Mouse (Mus musculus) hindbrain, embryonic 13.5 days (tissue): ENCODE measurements at regions not wholly inside any gene's neighbourhood (a gene's known extent, or its start where the extent isn't known, plus 50 kb on each side); places are given as distances from the start of the nearest gene placed in this dataset.

ENCODE experiments used
- ATAC-seq: fragments of 200-750 bp; cut with Nextera tagmentation; 2 replicates; pipeline ENCODE4 v1.8.0; 2017; ENCODE audit warnings: moderate TSS enrichment; ENCODE audit not compliant: low FRiP score
- H3K27ac ChIP-seq: fragments of 300-500 bp; sonication (generic); 2 replicates; pipeline ENCODE4 v1.5.1; 2015; ENCODE audit warnings: inconsistent platforms, mild to moderate bottlenecking, moderate library complexity
- H3K27me3 ChIP-seq: fragments of 300-500 bp; sonication (generic); 2 replicates; pipeline ENCODE4 v1.6.1; 2015; ENCODE audit warnings: mild to moderate bottlenecking, inconsistent platforms
- H3K36me3 ChIP-seq: fragments of 300-500 bp; sonication (generic); 2 replicates; pipeline ENCODE4 v1.6.1; 2015; ENCODE audit warnings: mild to moderate bottlenecking, inconsistent platforms
- H3K4me1 ChIP-seq: fragments of 300-500 bp; sonication (generic); replicated peaks from 2 replicates; pipeline ENCODE4 v1.6.1; 2015; ENCODE audit warnings: inconsistent platforms
- H3K4me2 ChIP-seq: fragments of 300-500 bp; sonication (generic); 2 replicates; pipeline ENCODE4 v1.6.1; 2015; ENCODE audit warnings: inconsistent platforms, mild to moderate bottlenecking, moderate library complexity
- H3K4me3 ChIP-seq: fragments of 300-500 bp; sonication (generic); 2 replicates; pipeline ENCODE4 v1.5.1; 2015; ENCODE audit warnings: mild to moderate bottlenecking, inconsistent platforms
- H3K9ac ChIP-seq: fragments of 300-500 bp; sonication (generic); 2 replicates; pipeline ENCODE4 v1.6.1; 2015; ENCODE audit warnings: mild to moderate bottlenecking, inconsistent platforms
- H3K9me3 ChIP-seq: fragments of 300-500 bp; sonication (generic); 2 replicates; pipeline ENCODE4 v1.6.1; 2016; ENCODE audit warnings: inconsistent platforms
- WGBS: fragments of 180-500 bp; shearing (Covaris S2); methylation state at CpG from one replicate; pipeline ENCODE4 v1.1.7; 2015; 5-methylcytosine and 5-hydroxymethylcytosine counted together

DNA sequence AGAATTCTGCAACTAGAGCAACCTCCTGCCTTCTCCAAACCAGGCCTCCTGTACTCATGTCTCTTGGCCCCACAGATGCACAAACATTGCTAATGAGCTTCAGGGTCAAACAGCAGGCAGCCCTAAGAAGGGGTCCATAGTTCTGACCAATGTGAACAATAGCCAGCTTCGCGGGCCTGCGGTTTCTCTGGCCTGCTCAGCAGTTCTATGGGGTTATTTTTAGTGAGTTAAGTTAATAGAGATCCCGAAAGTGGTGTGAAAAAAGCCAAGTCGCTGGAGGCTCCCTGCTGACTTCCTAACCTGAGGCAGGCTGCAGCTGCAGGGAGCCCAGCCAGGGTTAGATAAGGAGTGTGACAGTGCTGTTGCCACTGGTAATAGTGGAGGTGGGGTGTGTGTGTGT is 106.6 kb downstream of the Pdcd6ip start:
- Histone ChIP-seq H3K27me3 (no peaks in the 10 kb centered on the region), H3K4me1 (no peaks in the 10 kb centered on the region)

DNA sequence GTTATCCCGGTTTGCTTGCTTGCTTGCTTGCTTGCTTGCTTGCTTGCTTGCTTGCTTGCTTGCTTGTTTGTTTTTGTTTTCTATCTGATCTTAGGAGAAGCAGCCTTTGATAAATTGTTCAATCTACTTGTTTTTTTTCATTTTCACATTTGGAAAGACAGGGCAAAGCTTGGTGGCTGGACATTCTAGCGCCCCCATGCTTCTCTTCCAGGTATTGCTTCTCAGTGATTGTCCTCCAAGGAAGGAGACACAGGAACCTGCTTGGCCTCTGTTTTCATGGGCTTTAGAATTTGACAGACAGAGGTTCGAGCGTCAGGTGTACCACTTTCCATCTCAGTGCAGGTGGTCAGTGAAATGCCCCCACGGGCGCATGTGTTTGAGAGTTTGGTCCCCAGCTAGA is 120.8 kb downstream of the Pdcd6ip start:
- WGBS: 64% methylated on average over 6 of the region's 6 CpGs
- no peak for ATAC-seq

More for the DNA sequence above, 106.6 kb downstream of the Pdcd6ip start:
- 12% methylated on average over 5 of the region's 5 CpGs for WGBS
- Histone ChIP-seq H3K9ac (no peak overlapping the region), H3K4me3 (no peak overlapping the region), H3K36me3 (no peaks in the 10 kb centered on the region), H3K4me2 (no peak overlapping the region), H3K27ac (no peak overlapping the region), H3K9me3 (no peaks in the 10 kb centered on the region)
- no peak for ATAC-seq

DNA sequence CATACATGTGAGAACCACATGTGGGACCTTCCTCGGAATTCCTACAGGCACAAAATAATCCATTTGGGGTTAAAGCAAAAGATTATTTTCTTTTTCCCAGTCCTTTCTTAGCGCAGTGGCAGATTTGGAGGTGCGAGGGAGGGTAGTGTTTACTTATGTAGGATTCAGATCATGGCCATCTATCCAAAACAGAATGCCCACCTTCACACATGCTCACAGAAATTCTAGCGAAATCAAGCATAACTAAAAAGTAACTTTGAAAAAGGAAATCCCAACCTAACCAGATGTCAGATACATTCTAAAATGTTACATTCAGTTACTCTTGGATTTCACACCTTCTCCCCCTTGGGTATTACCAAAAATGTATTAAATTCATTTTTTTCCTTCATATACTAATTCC is 121.6 kb downstream of the Pdcd6ip start:
- H3K9me3 ChIP-seq: no peaks in the 10 kb centered on the region
- H3K27ac ChIP-seq: no peak overlapping the region
- 93% methylated on average over 4 of the region's 4 CpGs for WGBS
- H3K4me2 ChIP-seq: no peak overlapping the region
- H3K36me3 ChIP-seq: no peaks in the 10 kb centered on the region
- no peak for ATAC-seq
- H3K27me3 ChIP-seq: no peaks in the 10 kb centered on the region
- no peak overlapping the region for H3K9ac ChIP-seq
- no peaks in the 10 kb centered on the region for H3K4me1 ChIP-seq
- no peak overlapping the region for H3K4me3 ChIP-seq

More for the DNA sequence above, 120.8 kb downstream of the Pdcd6ip start:
- H3K36me3 ChIP-seq: no peaks in the 10 kb centered on the region
- H3K4me2 ChIP-seq: no peak overlapping the region
- H3K27ac ChIP-seq: no peak overlapping the region
- H3K9me3 ChIP-seq: no peaks in the 10 kb centered on the region; the same call in 1 of the 2 replicates
- H3K9ac ChIP-seq: no peak overlapping the region
- H3K4me3 ChIP-seq: no peak overlapping the region
- H3K27me3 ChIP-seq: no peaks in the 10 kb centered on the region
- H3K4me1 ChIP-seq: no peaks in the 10 kb centered on the region

DNA sequence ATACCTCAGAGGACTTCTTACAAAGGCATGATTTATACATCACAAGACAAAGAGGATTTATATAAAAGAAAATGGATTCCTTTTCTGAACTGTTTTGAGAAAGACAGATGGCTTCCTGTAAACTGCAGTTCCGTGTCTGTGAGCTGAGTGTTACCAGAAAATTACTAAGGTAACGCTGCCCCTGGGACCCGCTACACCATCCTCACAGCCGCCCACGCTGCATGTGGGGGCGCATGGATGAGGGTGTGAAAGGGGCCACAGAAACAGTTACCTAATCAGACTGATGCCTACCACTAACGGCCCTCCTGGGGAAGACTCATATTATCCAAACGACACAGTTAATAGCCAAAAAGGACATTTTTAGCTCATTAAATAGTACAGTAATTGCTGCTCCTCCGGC is 129.8 kb downstream of the Pdcd6ip start:
- no peaks in the 10 kb centered on the region for H3K4me1 ChIP-seq
- H3K4me2 ChIP-seq: no peak overlapping the region
- peak; percentile 57; the same call in 1 of the 2 replicates for ATAC-seq
- no peaks in the 10 kb centered on the region for H3K27me3 ChIP-seq
- no peak overlapping the region for H3K9ac ChIP-seq
- WGBS: 61% methylated on average over 9 of the region's 9 CpGs
- peak overlapping the region; percentile 78 for H3K27ac ChIP-seq
- H3K9me3 ChIP-seq: no peaks in the 10 kb centered on the region
- H3K36me3 ChIP-seq: no peaks in the 10 kb centered on the region
- no peak overlapping the region for H3K4me3 ChIP-seq

DNA sequence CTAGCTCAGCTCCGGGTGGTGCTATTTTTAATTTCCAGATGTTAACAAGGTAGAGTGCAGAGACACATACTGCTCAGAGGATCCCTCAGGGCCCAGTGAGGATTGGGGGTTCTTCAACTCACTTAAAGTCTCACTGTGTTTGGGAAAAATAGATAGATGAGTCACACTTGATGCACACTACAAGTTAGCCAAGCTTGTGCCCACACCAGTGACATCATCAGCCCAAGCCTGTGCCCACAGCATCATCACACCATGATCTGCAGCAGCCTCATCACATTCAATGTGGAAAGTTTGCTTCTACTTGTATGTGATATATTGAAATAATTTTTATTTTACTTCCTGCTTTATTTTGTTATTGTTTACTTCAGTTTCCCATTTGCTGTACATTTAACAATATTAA is 139.2 kb downstream of the Pdcd6ip start:
- Histone ChIP-seq H3K4me3 (no peak overlapping the region), H3K9me3 (no peaks in the 10 kb centered on the region), H3K9ac (no peak overlapping the region), H3K27ac (no peak overlapping the region), H3K4me1 (no peaks in the 10 kb centered on the region), H3K36me3 (no peaks in the 10 kb centered on the region), H3K27me3 (no peaks in the 10 kb centered on the region), H3K4me2 (no peak overlapping the region)
- WGBS: 92% methylated on average over 1 of the region's 1 CpGs
- no peak for ATAC-seq

DNA sequence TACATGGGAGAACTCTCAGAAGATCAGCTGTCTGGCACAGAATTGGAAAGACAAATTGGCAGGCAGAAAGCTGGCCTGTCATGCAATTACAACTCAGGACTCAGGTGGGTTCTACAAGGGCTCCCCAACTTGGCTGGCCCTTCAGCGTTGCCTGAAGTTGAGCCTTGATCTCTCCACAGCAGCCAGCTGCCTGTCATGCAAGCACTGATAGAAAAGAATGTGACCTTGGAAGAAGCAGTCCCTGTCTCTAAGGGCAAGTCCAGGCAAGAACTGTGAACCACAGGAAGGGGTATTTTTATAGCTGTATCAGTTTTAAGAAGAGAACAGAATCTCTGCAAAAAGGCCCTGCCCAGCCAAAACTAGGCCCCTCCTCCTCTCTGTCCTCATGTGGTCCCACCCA is 140.4 kb downstream of the Pdcd6ip start:
- H3K9me3 ChIP-seq: no peaks in the 10 kb centered on the region
- H3K4me2 ChIP-seq: no peak overlapping the region
- no peak overlapping the region for H3K4me3 ChIP-seq
- H3K36me3 ChIP-seq: no peaks in the 10 kb centered on the region
- 92% methylated on average over 1 of the region's 1 CpGs for WGBS
- no peaks in the 10 kb centered on the region for H3K4me1 ChIP-seq
- no peaks in the 10 kb centered on the region for H3K27me3 ChIP-seq
- ATAC-seq: no peak
- no peak overlapping the region for H3K9ac ChIP-seq
- no peak overlapping the region for H3K27ac ChIP-seq

DNA sequence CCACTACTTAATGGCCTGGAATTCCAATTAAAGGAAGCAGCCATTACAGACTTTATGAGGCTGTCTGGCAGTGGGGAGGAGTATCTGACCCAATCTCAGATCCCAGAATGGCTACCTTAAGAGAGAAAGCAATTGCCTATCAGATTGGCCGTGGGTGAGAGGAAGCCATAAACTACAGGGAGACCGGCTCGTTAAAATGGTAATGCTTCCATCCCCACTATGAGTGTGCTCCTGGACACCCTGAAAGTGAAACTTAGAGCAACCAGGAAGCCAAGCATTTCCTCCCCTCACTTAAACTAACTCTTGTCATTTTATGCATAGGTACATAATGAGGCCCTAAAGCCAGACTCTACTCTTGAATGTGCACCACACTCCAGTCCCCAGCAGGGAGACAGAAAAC is 141.4 kb downstream of the Pdcd6ip start:
- 83% methylated on average over 3 of the region's 3 CpGs for WGBS

DNA sequence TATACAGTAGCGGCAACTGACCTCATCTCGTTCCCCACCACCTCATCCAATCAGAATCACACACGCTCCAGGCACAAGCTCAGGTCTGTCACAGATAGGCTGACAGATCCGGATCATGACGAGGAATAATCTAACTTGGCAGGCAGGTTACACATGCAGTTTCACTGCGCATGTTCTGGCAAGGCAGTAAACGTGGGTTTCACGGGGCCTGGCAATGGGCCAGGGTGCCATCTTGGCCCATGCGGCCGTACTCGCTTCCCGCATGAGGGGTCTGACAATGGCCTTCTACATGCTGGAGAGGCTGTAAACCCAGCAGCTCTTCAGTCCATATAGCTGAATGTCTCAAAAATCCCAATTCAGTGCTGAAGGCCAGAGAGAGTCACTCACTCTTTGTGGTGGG is 154.1 kb downstream of the Pdcd6ip start:
- Histone ChIP-seq H3K4me1 (no peaks in the 10 kb centered on the region), H3K27me3 (no peaks in the 10 kb centered on the region), H3K9ac (no peak overlapping the region), H3K36me3 (no peaks in the 10 kb centered on the region), H3K4me2 (no peak overlapping the region), H3K4me3 (no peak overlapping the region), H3K9me3 (no peaks in the 10 kb centered on the region), H3K27ac (no peak overlapping the region)
- ATAC-seq: no peak
- WGBS: 92% methylated on average over 12 of the region's 12 CpGs

More for the DNA sequence above, 141.4 kb downstream of the Pdcd6ip start:
- Histone ChIP-seq H3K4me2 (no peak overlapping the region), H3K27ac (no peak overlapping the region), H3K36me3 (no peaks in the 10 kb centered on the region), H3K27me3 (no peaks in the 10 kb centered on the region), H3K4me3 (no peak overlapping the region), H3K9ac (no peak overlapping the region), H3K9me3 (no peaks in the 10 kb centered on the region), H3K4me1 (no peaks in the 10 kb centered on the region)
- ATAC-seq: no peak

DNA sequence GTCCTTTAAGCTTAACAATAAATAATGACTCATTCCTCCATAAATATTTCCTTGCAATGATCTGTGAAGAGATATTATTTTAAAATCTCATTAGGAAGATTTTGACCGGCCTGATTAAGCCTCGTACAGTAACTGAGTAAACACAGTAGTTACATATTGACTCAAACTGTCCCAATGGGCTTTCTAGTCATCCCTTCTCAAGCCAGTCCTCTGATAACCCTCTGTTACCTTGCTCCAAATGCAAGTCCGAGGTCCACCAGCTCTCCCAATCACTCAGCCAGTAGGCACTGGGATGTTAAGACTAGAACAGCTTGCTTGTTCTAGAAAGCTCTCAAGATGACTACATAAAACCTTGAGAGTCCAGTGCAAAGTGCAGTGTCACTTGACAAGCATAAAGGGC is 160.6 kb downstream of the Pdcd6ip start:
- Histone ChIP-seq H3K4me3 (no peak overlapping the region), H3K9ac (no peak overlapping the region), H3K27ac (no peak overlapping the region), H3K27me3 (no peaks in the 10 kb centered on the region), H3K36me3 (no peaks in the 10 kb centered on the region), H3K9me3 (no peaks in the 10 kb centered on the region), H3K4me2 (no peak overlapping the region), H3K4me1 (no peaks in the 10 kb centered on the region)
- WGBS: 85% methylated on average over 3 of the region's 3 CpGs
- ATAC-seq: no peak

DNA sequence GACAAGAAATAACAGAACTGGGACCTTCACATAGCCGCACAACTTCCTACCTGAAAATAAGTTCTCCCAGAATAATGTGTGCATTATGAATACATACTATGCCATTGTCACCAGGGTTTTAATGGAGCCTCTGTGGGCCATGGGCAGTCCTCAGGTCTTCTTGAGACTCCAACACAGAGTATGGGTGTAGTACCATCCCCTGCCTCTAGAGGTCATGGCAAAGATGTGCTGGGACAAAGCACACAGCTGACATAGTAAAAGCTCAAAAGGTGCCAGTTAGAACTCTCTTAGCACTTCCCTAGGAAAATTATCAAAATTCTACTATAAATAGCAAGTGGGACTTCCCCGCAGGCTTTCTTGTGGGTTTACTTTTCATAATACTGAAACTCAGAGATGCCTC is 179.5 kb downstream of the Pdcd6ip start:
- H3K36me3 ChIP-seq: no peaks in the 10 kb centered on the region
- no peak overlapping the region for H3K4me3 ChIP-seq
- no peaks in the 10 kb centered on the region for H3K4me1 ChIP-seq
- H3K27ac ChIP-seq: no peak overlapping the region
- H3K4me2 ChIP-seq: no peak overlapping the region
- H3K9ac ChIP-seq: no peak overlapping the region
- H3K9me3 ChIP-seq: peaks cover 9% of the 10 kb centered on the region; the same call in 1 of the 2 replicates
- no peaks in the 10 kb centered on the region for H3K27me3 ChIP-seq
- WGBS: 81% methylated on average over 2 of the region's 2 CpGs
- no peak for ATAC-seq

DNA sequence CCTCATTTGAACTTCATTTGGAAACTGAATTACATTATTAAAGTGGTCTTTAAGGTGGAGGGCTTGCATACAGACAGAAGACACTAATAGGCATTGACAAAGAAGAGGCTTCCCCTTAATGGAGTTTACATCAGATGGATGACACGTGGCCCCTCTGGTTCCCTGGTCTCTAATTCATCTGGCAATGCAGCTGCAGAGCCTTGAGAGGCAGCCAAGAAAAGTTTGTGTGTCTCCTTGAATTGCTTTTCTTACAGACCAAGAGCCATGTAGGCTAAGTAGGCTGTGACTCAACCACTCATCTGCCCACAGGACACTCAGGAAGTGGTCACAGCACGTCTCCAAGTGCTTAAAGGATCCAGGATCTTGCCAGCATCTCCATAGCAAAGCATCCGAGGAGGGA is 183.8 kb downstream of the Pdcd6ip start:
- Histone ChIP-seq H3K36me3 (no peaks in the 10 kb centered on the region), H3K27me3 (no peaks in the 10 kb centered on the region), H3K4me2 (no peak overlapping the region), H3K9me3 (peaks cover 9% of the 10 kb centered on the region; the same call in 1 of the 2 replicates), H3K4me1 (peaks cover 7% of the 10 kb centered on the region), H3K4me3 (no peak overlapping the region), H3K27ac (no peak overlapping the region), H3K9ac (no peak overlapping the region)
- WGBS: 72% methylated on average over 3 of the region's 3 CpGs
- no peak for ATAC-seq

DNA sequence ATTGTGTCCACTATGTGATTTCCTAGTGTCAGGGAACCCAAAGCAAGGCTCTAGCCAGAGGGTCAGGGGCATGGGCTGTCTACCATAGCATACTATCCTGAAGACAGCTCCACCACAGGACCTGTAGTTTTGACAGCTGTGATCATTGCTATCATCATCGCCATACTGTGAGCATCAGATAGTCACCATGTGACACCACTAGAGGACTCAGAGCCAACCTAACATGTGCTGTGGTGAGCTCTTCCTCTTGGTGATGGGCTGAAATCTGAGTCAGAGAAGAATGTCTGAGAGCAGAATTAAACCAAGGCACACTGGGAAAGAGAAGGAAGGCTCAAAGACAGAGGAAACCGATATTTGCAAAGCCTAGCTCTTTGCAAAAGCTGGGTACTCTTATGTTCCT is 184.9 kb downstream of the Pdcd6ip start:
- no peak overlapping the region for H3K4me2 ChIP-seq
- no peaks in the 10 kb centered on the region for H3K27me3 ChIP-seq
- ATAC-seq: no peak
- H3K36me3 ChIP-seq: no peaks in the 10 kb centered on the region
- peaks cover 9% of the 10 kb centered on the region; the same call in 1 of the 2 replicates for H3K9me3 ChIP-seq
- 97% methylated on average over 2 of the region's 2 CpGs for WGBS
- peaks cover 8% of the 10 kb centered on the region for H3K4me1 ChIP-seq
- H3K9ac ChIP-seq: no peak overlapping the region
- H3K27ac ChIP-seq: no peak overlapping the region
- no peak overlapping the region for H3K4me3 ChIP-seq

DNA sequence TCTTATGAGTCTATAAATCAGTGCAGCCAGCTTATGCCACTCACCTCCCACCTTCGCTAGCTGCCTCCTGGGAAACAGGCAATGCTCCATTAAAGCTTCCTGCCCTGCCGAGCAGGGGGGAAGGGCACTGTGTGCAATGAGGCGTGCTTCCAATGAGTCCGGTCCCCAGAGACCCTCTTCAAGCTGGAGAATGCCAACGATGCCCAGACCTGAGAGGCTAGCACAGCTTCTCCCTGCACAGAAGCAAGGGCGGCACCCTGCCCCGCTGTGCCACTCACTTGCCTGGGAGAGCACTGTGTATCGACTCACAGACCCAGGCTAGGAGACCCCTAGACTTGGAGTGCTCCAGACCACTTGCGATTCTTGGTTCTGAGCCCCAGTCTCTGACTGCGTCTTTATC is 188.3 kb downstream of the Pdcd6ip start:
- Histone ChIP-seq H3K9ac (no peak overlapping the region), H3K4me2 (no peak overlapping the region), H3K27ac (no peak overlapping the region), H3K9me3 (no peaks in the 10 kb centered on the region), H3K36me3 (no peaks in the 10 kb centered on the region), H3K4me3 (no peak overlapping the region), H3K4me1 (peaks cover 15% of the 10 kb centered on the region), H3K27me3 (no peaks in the 10 kb centered on the region)
- ATAC-seq: no peak
- 59% methylated on average over 10 of the region's 10 CpGs for WGBS

DNA sequence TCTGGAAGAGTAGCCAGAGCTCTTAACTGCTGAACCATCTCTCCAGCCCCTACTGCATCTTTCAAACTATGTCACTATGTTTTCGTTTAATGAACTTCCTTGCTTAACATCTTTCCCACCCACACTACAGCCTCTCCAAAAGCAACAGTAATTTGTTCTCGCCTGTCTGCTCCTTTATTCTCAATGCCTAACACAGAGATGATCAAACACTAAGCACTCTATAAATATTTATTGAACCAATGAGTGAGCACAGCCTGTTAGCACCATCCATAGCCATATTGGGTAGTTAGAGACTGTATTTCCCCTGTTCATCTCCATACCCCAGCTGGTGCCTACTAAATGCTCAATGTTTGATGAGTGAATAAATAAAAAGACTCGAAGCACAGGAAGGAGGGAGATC is 189.6 kb downstream of the Pdcd6ip start:
- Histone ChIP-seq H3K27me3 (no peaks in the 10 kb centered on the region), H3K4me1 (peaks cover 15% of the 10 kb centered on the region), H3K4me2 (no peak overlapping the region), H3K9ac (no peak overlapping the region), H3K36me3 (no peaks in the 10 kb centered on the region), H3K4me3 (no peak overlapping the region), H3K9me3 (no peaks in the 10 kb centered on the region), H3K27ac (no peak overlapping the region)
- ATAC-seq: no peak
- 72% methylated on average over 3 of the region's 3 CpGs for WGBS
